Mouse (Mus musculus) midbrain, postnatal 0 days (tissue): Measurements from ENCODE around the gene Rasgef1b. TPM values are rescaled to one million over a fixed set of nuclear protein-coding genes. Genes with fewer than 3 reads are reported as not detected.

Experiments
- ATAC-seq: fragments of 200-750 bp; cut with Nextera tagmentation; 2 replicates; pipeline ENCODE4 v1.8.0; 2017; ENCODE audit warnings: moderate number of reproducible peaks, mild to moderate bottlenecking, moderate TSS enrichment, moderate library complexity; ENCODE audit not compliant: low FRiP score
- DNase-seq: peaks from one replicate; pipeline ENCODE4 v3.0.0-alpha.2; 2015; ENCODE audit warnings: low spot score
- H3K27ac ChIP-seq: fragments of 300-500 bp; sonication (generic); 2 replicates; pipeline ENCODE4 v1.5.1; 2014; ENCODE audit warnings: low read depth, mild to moderate bottlenecking, low read length, mixed read lengths
- H3K27me3 ChIP-seq: fragments of 300-500 bp; sonication (generic); 2 replicates; pipeline ENCODE4 v1.6.1; 2014; ENCODE audit warnings: low read length, control low read depth, mixed read lengths; ENCODE audit not compliant: insufficient read depth
- H3K36me3 ChIP-seq: fragments of 300-500 bp; sonication (generic); 2 replicates; pipeline ENCODE4 v1.6.1; 2014; ENCODE audit warnings: low read length, control low read depth, mixed read lengths; ENCODE audit not compliant: insufficient read depth
- H3K4me1 ChIP-seq: fragments of 300-500 bp; sonication (generic); 2 replicates; pipeline ENCODE4 v1.6.1; 2014; ENCODE audit warnings: mild to moderate bottlenecking, control low read depth, antibody characterized with exemption, low read length, mixed read lengths; ENCODE audit not compliant: insufficient read depth
- H3K4me2 ChIP-seq: fragments of 300-500 bp; sonication (generic); 2 replicates; pipeline ENCODE4 v1.6.1; 2014; ENCODE audit warnings: low read depth, mild to moderate bottlenecking, low read length, mixed read lengths; ENCODE audit not compliant: poor library complexity, severe bottlenecking
- H3K4me3 ChIP-seq: fragments of 300-500 bp; sonication (generic); 2 replicates; pipeline ENCODE4 v1.5.1; 2014; ENCODE audit warnings: low read depth, mild to moderate bottlenecking, low read length, moderate library complexity
- H3K9ac ChIP-seq: fragments of 300-500 bp; sonication (generic); replicated peaks from 2 replicates; pipeline ENCODE4 v1.6.1; 2014; ENCODE audit warnings: mild to moderate bottlenecking, low read length, moderate library complexity, mixed read lengths; ENCODE audit not compliant: poor library complexity, severe bottlenecking
- H3K9me3 ChIP-seq: fragments of 300-500 bp; sonication (generic); 2 replicates; pipeline ENCODE4 v1.6.1; 2016; ENCODE audit warnings: low read length, control low read depth
- CTCF ChIP-seq: IDR thresholded peaks from 2 replicates; pipeline ENCODE4 v1.5.1; 2016; ENCODE audit warnings: antibody characterized with exemption, mild to moderate bottlenecking
- WGBS: fragments of 180-500 bp; shearing (Covaris S2); extraction: QIAGEN DNeasy Blood & Tissue Kit; methylation state at CpG from one replicate; pipeline ENCODE4 v1.1.7; 2014; 5-methylcytosine and 5-hydroxymethylcytosine counted together
- polyA plus RNA-seq: library from polyadenylated mRNA; unstranded; fragments of >200 nt; fragmentation: Nextera tagmentation; extraction: Ambion mirVana; gene quantifications from 2 replicates; pipeline ENCODE4 v1.2.1, GENCODE M21; 2015
- total RNA-seq: library from RNA; depleted of rRNA; stranded (reverse); fragments of >200 nt; gene quantifications from 2 replicates; pipeline ENCODE4 v1.2.3, GENCODE M21; 2014

Gene Rasgef1b
- total and polyA plus RNA-seq, 2 experiments from 2014 or later, result 36.0 to 44.6 TPM

GRCm38 (mm10) chr5:99451416-99451815 lies 277.4 kb downstream of the Rasgef1b start:
- 15% methylated on average over 5 of the region's 5 CpGs for WGBS
- H3K27me3 ChIP-seq, result no peaks in the 10 kb centered on the region
- no peak overlapping the region for H3K9ac ChIP-seq
- no peak overlapping the region for H3K4me2 ChIP-seq
- 0 out of 2 replicates have a peak, but pooled peaks cover 2% of the 10 kb centered on the region for H3K4me1 ChIP-seq
- 0 out of 2 replicates have a peak overlapping the region, but pooled peaks have one; percentile 39 for H3K27ac ChIP-seq
- ATAC-seq, result peak; percentile 38; the same call in 1 of the 2 replicates
- no peaks in the 10 kb centered on the region for H3K9me3 ChIP-seq
- DNase-seq, result peak; percentile 14
- no peak overlapping the region for H3K4me3 ChIP-seq
- no peak for TF ChIP-seq CTCF
- no peaks in the 10 kb centered on the region for H3K36me3 ChIP-seq

DNA sequence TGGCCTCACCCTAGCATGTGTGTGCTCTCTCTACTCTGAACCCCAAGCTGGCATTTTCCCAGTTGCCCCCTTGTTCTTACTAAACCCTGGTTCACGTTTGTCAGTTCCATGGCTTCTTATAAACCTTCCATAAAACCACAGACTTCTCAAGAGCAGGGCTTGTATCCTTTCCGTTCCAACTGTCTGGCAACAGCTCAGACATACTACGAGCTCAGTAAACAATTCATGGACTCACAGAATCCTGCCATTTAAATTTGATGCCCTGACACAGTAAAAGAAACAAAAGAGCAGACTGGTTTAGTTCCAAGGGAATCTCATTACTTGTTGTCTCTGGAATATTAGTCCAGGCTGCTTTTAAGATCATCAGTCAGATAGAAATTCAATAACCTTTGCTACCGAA lies 277.9 kb downstream of the Rasgef1b start:
- ATAC-seq, result no peak

GRCm38 (mm10) chr5:99450463-99450862 lies 278.4 kb downstream of the Rasgef1b start:
- ATAC-seq, result no peak
- H3K9ac ChIP-seq, result no peak overlapping the region

More for the DNA sequence above, 277.9 kb downstream of the Rasgef1b start:
- no peaks in the 10 kb centered on the region for H3K27me3 ChIP-seq
- H3K9ac ChIP-seq, result no peak overlapping the region
- 0 out of 2 replicates have a peak, but pooled peaks cover 2% of the 10 kb centered on the region for H3K4me1 ChIP-seq
- TF ChIP-seq CTCF, result no peak
- no peak overlapping the region for H3K4me3 ChIP-seq
- no peaks in the 10 kb centered on the region for H3K36me3 ChIP-seq
- 0 out of 2 replicates have a peak overlapping the region, but pooled peaks have one; percentile 39 for H3K27ac ChIP-seq
- H3K9me3 ChIP-seq, result no peaks in the 10 kb centered on the region
- no peak for DNase-seq
- no peak overlapping the region for H3K4me2 ChIP-seq
- 34% methylated on average over 4 of the region's 4 CpGs for WGBS

DNA sequence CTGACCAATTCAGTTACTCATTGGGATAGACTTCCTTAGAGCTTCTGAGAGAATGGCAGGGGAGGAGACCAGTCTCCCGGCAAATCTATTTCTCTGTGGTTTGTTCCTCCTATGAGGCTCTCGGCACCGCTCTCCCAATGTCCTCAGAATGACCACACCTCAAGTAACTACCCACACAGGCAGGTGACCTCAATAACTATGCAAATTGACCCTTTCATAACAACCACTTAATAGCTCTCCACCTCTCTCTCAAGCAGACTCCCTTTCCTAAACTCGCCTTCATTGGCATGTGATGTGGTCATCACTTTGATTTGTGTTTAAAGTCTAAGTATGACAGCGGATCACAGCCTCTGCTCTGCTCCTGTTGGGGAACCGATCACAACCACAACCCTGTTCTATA lies 281.4 kb downstream of the Rasgef1b start:
- H3K4me3 ChIP-seq, result no peak overlapping the region
- H3K9me3 ChIP-seq, result no peaks in the 10 kb centered on the region
- WGBS, result 92% methylated on average over 6 of the region's 6 CpGs
- DNase-seq (no peak), ATAC-seq (no peak)
- H3K9ac ChIP-seq, result no peak overlapping the region
- H3K4me2 ChIP-seq, result no peak overlapping the region
- H3K4me1 ChIP-seq, result 0 out of 2 replicates have a peak, but pooled peaks cover 2% of the 10 kb centered on the region
- no peaks in the 10 kb centered on the region for H3K36me3 ChIP-seq
- no peak overlapping the region for H3K27ac ChIP-seq
- no peaks in the 10 kb centered on the region for H3K27me3 ChIP-seq
- TF ChIP-seq CTCF, result no peak

More at GRCm38 (mm10) chr5:99450463-99450862, 278.4 kb downstream of the Rasgef1b start:
- no peaks in the 10 kb centered on the region for H3K27me3 ChIP-seq
- H3K9me3 ChIP-seq, result no peaks in the 10 kb centered on the region
- H3K4me3 ChIP-seq, result no peak overlapping the region
- no peak overlapping the region for H3K4me2 ChIP-seq
- H3K4me1 ChIP-seq, result 0 out of 2 replicates have a peak, but pooled peaks cover 2% of the 10 kb centered on the region
- H3K36me3 ChIP-seq, result no peaks in the 10 kb centered on the region
- no peak overlapping the region for H3K27ac ChIP-seq
- no peak for DNase-seq
- 79% methylated on average over 3 of the region's 3 CpGs for WGBS
- TF ChIP-seq CTCF, result no peak

DNA sequence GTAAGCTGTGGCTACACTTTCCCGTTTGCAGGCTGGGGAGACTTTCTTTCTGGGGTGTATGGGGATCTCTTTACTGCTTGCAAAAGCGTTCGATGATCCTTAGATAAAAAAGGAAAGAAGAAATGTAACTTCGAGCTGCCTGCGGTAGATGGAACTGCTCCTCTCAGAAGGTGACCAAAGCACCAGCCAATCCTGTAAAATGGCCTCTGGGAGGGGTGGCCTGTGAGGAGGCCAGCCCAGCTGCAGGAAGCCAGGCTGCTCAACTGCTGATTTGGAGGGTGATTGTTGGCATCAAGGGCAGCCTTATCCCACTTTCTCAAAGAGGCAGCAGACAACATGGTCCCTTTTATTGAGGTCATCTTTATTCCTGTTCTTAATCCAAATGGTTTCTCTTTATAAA lies 283.6 kb downstream of the Rasgef1b start:
- Histone ChIP-seq H3K4me2 (no peak overlapping the region), H3K27me3 (no peaks in the 10 kb centered on the region), H3K4me3 (no peak overlapping the region), H3K36me3 (no peaks in the 10 kb centered on the region), H3K27ac (no peak overlapping the region), H3K9me3 (no peaks in the 10 kb centered on the region), H3K4me1 (no peaks in the 10 kb centered on the region), H3K9ac (no peak overlapping the region)
- ATAC-seq, result no peak
- DNase-seq, result no peak
- no peak for TF ChIP-seq CTCF
- 81% methylated on average over 5 of the region's 5 CpGs for WGBS

GRCm38 (mm10) chr5:99444777-99445176 lies 284.1 kb downstream of the Rasgef1b start:
- Histone ChIP-seq H3K9me3 (no peaks in the 10 kb centered on the region), H3K27me3 (no peaks in the 10 kb centered on the region), H3K4me3 (no peak overlapping the region), H3K4me2 (no peak overlapping the region), H3K9ac (no peak overlapping the region), H3K27ac (no peak overlapping the region), H3K36me3 (no peaks in the 10 kb centered on the region), H3K4me1 (no peaks in the 10 kb centered on the region)
- TF ChIP-seq CTCF, result no peak
- ATAC-seq (no peak), DNase-seq (peak; percentile 21)
- WGBS, result 57% methylated on average over 7 of the region's 7 CpGs
